Mouse (Mus musculus) G1E-ER4 (cell line): Measurements from ENCODE around the gene Macrod2. TPM values are rescaled to one million over a fixed set of nuclear protein-coding genes. Genes with fewer than 3 reads are reported as not detected.

Source experiments
- GATA1 ChIP-seq: IDR thresholded peaks from one replicate; pipeline ENCODE4 v1.8.0; 2012; ENCODE audit warnings: low read length, inconsistent platforms
- polyA plus RNA-seq: library from polyadenylated mRNA; stranded (reverse); fragments of >175 nt; gene quantifications from 2 replicates; pipeline ENCODE4 v1.2.3, GENCODE M21; 2012

The Macrod2 gene
- polyA plus RNA-seq, 1 experiment: not detected

DNA sequence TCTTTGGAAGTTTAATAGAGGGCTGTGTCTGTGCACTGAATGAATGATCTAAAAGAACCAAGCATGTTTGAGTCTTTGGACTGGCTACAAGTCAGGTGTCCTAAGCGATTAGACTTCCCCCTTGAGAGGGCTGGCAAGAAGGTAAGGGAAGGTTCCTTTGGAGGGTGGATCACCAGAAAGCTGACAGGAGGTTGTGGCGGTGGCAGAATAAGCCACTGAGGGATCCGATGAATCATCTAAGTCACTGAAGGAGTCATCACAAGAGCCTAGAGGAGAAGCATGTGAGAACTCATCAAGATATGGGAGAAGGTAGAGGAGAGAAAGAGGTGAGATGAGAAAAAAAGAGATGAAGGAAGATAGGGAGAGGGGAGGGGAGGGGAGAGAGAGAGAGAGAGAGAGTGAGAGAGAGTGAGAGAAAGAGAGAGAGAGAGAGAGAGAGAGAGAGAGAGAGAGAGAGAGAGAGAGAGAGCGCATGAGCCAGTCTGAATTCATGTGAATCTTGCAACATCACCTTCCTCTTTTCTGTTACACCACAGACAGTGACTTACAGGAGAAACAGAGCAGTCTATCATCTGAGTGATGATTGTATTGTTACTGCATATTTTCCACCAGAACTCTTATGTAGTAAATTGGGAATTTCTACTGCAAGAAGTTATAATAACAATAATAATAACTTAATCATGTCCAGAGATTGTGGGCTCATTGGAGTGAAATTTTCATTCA, 398.9 kb downstream of the Macrod2 start:
- no peak for TF ChIP-seq GATA1

DNA sequence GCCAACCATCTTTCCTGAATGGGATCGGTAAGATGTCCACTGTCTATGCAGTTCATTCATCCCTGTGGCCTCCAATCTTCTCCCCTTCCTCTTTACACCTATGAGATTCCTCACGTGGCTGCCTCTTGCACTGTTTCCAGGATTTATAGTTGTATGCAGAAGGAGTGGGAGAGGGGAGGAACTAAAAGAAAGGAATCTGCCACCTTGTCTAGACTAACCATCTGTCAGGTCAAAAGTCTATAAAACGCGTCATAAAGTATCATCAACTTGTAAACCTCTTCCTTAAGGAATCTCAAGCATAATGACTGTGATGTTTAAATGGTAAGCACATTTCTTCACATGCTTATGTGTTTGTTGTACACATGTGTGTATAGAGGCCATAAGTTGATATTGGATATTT, 416.6 kb downstream of the Macrod2 start:
- TF ChIP-seq GATA1: no peak

DNA sequence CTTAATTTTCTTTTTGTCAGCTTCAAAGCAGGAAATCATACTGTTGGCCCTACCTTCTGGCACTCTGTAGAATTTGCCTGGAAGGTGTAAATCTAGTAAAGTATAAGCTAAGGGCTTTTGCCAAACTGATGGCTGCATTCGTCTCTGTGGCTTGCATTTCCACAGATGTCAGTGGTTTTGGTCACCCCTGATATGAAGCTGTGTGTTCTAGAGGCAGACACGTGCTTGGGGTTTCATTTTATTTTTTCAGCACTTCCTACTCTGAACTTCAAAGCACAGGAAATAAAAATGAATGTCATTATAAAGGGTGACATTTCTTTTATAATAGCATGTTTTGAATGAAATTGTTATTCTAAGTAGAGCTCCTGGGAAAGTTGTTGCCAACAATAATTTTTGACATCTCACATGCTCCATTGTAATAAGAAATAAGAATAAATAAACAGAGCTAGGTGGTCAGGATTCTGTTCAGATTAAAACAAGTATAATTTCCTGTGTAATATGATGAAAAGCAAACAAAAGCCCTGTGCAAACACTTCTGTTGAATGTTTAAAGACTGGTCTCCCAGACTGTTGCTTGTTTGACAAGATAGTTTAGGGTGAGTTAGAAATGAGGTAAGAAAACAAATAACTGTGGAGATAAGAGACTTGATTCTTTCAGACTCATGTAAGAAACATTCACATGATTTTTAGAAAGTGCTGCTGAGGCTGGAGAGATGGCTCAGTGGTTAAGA, 424.4 kb downstream of the Macrod2 start:
- TF ChIP-seq GATA1: no peak

DNA sequence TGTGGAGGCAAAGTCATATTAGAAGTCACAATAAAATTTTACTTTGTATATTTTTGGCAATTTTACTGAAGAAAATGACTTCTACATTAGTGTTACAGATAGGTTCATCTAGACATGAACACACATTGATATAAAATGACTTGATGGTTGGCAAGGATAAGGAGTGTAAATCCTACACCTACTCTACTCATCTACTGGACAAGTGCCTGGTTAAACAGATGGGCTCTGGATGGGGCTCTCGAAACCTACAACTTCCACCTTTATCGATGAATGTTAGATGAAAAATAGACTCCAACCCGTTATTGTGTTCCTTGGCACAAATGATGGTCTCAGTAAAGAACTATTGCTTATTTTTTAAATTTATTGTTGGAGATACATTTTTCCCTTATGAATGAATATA, 427.3 kb downstream of the Macrod2 start:
- TF ChIP-seq GATA1: no peak

DNA sequence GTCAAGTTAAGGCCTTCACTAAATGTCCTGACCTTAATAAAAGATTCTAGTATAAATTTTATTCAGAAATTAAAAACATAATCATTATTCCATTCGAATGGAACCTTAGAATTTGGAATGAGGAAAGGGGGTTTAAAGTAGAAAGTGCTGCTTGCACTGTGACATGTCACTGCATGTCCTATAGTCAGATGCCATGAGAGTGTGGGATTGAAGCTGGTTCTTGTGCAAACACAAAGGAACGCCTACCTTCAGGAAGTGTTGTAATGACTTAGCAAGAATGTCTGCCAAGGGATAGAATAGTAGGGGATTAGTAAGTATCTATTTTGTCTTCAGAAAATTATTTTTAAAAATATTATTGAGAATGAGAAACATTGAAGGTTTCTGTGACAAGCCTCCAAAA, 431.1 kb downstream of the Macrod2 start:
- TF ChIP-seq GATA1: no peak

DNA sequence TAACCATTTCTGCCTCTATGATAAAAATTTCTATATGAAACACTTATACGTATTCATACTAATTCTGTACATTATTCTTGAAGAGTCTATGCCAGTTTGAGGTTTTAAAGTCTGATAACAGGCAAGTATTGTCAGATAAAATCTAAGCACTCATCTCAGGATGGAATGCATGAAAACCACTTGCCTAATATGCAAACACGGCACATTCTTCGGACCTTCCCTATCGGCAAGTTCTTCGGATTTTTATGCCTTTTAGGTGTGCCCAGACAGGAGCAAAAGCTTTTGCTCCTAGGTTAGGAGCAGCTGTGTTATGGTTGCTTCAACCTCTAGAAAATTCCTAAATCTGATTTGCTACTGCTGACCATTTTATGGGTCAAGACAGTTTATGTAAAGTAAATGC, 433.8 kb downstream of the Macrod2 start:
- no peak for TF ChIP-seq GATA1

DNA sequence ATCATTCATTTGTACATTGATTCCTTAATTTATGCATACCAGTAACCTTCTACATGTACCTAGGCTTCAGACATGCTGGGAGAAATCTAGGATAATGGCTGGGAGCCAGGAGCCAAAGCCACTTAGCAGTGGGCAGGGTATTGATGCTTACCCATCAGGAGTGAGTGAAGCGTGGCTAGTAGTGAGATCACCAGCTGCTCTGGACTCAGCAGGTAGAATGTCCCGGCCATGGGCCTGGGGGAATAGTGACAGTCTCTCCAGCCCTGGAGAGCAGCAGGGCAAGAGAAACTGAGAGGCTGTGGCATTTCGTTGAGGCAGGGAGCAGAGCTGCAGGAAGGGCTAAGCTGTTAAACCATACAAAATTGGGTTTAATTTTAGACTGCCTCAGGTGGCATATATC, 435.0 kb downstream of the Macrod2 start:
- no peak for TF ChIP-seq GATA1

DNA sequence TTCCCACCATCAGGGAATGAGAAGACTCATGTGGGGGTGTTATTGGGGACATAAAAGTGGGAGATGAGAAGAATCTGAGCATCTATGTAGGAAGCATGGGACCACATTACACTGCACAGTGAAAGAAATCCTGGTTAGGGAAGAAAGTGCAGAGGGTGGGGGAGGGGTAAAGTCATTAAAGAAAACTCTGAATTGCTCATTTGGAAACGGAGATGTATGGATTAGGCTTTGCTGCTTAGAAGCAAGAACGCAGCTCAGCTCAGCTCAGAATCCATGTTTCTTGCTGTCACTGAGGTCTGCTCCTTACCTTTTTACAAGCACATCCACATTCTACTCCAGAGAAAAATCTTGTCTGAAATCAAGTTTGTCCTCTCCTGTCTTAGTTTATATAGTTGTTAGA, 444.3 kb downstream of the Macrod2 start:
- TF ChIP-seq GATA1: no peak

DNA sequence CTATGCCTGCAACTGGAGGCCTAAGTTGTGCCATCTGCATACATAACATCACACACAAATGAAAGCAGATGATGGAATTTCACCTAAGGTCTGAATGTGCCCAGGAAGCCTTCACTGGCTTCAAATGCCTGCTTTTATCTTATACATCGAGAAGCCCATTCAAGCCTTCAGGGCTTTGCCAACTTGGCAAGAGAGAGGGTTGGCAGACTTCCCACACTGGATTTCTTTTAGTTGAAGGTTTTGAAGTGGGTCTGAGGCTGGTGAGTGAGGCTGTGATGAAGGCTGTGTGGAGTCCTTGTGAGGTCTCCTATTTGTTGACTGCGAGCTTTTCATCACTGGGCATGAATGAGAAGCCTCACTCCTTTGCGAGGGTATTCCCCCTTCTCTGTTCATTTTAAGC, 444.8 kb downstream of the Macrod2 start:
- no peak for TF ChIP-seq GATA1

DNA sequence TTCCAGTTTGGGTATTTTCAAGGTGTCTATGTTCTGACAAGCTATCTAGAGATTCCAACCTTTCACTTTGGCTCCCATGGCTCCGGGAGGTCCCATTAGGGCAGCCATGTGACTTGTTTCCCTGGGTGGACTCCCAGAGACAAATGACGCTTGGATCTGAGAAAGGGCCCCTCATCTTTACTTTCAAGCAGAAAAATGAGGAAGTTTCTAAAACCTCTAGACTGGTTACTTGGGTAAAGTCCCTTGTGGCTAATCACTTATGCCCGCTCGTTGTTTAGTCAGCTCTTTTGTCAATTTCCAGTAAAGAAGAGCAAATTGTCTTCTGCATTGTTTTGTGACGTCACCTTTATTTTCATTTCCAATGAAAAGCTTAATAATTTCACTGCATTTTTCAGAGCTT, 448.9 kb downstream of the Macrod2 start:
- no peak for TF ChIP-seq GATA1

DNA sequence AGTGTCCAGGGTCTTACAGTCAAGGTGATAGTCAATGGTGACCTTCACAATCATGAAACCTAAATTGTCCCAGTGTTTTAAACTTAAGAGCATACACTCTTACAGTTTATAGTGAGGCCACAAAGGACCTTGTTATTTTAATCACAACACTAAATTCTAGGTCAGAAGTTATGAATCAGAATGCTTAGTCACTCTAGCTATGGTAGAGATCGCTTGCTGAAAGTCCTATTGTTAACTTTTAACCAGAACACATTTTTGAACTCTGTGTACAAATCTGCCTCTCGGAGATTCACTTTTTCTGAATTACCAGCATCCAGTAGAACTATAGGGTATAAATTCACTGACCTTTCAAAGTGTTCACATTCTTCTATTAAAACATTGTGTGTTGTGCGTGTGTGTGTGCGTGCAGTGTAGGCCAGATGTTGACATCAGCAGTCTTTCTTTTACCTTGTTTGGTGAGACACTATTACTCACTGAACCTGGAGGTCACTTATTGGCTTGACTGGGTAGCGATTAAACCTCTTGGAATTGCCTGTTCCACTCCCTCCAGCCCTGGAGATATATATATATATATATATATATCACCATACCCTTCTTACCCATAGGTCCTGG, 452.8 kb downstream of the Macrod2 start:
- TF ChIP-seq GATA1: no peak

DNA sequence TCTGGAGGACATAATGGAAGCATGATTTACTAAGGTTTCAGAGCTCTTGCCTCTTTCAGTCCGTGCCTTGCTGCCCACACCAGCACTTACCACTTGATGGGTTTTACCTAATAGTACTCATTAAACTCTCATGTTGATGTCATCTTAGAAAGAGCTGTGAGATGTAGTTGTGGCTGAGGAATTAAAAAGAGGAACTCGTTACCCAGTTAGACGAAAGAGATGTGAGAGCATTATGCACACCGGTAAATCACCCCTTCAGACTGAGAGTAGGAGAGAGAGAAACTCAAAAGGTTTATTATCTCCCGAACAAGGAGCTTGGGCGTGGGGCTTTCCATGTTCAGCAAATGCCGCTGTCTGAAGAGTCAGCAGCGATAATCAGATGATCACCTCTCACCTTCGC, 458.4 kb downstream of the Macrod2 start:
- no peak for TF ChIP-seq GATA1

DNA sequence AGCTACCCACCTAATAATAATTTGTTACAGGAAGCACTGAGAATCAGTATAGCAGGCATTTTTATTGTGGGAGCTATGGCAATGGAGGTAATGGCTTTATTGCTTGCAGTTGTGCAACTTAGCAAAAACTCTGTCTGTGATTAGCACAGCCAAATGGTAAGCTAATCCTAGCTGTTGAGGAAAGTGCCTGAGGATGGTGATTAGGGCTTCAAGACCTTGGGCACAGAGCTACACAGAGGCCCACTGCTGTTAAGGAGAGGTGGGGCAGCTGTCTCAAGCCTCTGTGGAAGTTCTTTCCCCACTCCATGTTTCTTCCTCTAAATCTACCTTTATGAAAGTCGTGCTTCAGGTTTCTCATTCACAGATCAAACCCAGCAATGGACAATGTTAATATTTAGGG, 466.2 kb downstream of the Macrod2 start:
- TF ChIP-seq GATA1: no peak

DNA sequence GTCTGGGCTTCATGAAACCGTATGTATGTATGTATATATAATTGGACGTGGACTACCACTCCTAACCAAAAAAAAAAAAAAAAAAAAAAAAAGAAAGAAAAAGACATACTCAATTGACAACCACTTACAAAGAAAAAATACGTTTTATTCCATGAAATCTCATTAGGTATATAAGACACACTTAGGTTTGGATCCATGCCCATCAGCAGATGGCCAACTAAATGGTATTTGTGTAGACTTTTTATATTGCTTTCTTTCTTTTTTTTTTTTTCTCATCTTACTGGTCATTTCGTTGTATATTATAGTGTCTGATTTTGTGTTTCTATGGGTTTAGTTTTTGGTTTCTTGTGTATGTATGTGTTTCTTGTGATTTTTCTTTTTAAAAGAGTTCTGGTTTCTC, 467.6 kb downstream of the Macrod2 start:
- no peak for TF ChIP-seq GATA1

DNA sequence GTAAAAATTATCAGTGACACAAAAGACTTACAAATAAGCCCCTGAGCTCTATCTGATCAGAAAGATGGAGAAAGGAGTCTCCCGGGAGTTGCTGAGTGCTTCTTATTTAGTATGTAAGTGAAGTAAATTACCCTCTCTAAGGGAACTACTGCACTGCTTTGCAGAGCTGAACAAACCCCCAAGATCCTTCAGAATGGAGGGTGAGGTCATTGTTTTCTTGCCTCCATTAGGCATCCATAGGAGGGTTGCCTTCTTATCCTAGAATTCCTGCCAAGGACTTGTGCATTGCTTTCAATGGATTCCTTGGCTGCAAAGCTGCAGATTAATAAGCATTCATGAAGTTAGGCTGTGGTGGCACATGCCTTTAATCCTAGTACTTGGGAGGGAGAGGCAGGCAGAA, 470.5 kb downstream of the Macrod2 start:
- TF ChIP-seq GATA1: no peak

DNA sequence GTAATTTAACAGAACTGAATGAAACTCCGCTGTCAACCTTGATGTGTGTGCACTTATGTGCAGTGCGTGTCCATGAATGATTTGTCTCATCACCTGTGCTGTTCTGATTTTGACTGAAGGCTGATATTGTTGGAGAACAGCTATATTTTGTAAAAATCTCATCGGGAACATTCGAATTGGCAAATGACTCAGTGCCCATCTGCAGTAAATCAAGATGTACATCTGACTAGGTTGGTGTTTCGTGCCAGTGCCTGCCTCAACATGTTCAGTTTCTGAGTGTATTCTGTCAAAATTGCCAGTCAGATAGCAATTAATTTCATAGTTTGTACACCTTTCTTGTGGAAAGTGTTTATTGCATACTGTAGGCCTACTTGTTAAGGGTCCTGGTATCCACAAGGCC, 472.0 kb downstream of the Macrod2 start:
- TF ChIP-seq GATA1: no peak

DNA sequence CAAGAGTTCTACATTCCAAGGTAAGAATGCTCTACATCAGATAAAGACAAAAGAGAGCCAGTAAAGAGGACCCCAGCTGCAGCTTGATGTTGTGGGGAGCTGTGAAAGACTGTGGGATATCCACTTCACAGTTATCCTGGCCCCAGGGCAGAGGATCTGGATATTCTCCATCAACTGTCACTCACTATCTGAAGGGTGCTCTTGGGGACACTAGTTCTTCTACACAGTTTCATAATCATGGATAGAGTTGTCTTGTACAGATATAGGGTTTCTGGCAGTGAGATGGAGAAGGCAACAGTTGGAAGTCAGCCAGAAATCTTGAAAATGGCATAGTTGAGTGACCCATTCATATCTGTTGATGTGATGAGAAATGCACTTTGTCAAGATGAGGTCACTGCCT, 490.1 kb downstream of the Macrod2 start:
- no peak for TF ChIP-seq GATA1

DNA sequence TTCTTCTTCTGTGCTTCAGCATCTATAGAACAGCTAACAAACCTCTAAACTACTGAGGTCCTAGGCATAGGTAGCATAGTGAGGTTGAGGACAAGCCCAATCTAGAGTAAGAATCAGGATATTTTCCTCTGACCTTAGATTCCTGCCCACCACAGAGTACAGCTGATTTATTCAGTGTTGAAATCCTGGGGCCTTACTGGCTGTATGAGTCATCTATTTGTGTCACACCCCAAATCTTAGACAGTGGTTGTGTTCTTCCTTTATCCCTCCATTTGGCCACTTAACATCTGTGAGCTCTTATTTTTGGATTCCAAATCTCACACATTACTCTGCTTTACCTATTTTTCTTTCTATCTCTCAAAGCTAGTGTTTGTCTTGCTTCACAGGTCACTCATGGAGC, 495.6 kb downstream of the Macrod2 start:
- TF ChIP-seq GATA1: no peak
